Mouse (Mus musculus): ENCODE measurements around the gene Vmn1r85.
"Not testable (repeated sequence)": the region's sequence is repeated elsewhere in the genome, so short reads cannot be mapped to it uniquely, and the experiment has no call there.

Vmn1r85 gene

DNA sequence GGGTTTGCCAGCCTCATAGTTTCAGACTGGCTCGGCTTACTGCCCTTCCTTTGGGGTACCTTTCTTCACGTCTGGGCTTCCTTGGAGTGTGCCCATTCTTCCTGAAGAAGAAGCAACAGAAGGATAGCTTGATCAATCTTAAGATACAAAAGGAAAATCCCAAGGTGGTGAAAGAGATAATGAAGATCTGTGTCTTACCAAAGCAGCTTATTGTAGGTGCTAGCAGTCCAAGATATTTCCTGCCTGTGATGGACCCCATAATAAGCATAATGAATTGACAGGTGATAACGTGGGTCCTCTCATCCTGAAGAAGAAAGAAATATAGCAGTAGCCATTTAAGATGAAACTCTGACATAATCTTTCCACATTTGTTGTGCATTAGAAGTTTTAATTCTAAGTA, at the start of gene Vmn1r85:
TSS of gene Vmn1r85 (minus strand) at position 101 of the 400 bp plus-strand sequence.
- in situ Hi-C loops (cut with MboI) = no loop called here

DNA sequence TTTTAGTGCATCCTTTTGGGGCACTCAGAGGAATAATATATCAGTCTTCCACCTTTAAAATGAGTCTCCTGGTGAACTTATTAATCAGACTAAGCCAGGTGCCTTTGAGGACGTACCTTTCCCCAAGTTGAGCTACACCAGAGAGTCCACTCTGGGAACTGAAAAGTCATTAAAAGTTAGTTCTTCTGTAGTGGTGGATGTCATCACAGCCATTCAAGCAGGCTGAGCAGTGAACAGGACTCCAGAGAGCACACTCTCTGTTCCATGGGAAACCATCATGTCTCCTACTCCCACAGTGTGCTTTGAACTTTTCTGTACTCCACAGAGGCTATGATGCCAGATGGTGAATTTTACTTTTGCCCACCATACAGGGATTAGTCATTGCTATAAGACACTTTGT, 45.1 kb upstream of the Vmn1r85 start, which contains the start of gene Vmn1r87:
TSS of gene Vmn1r87 (minus strand) at position 101 of the 400 bp plus-strand sequence.
- in situ Hi-C loops (cut with MboI) = no loop called here

DNA sequence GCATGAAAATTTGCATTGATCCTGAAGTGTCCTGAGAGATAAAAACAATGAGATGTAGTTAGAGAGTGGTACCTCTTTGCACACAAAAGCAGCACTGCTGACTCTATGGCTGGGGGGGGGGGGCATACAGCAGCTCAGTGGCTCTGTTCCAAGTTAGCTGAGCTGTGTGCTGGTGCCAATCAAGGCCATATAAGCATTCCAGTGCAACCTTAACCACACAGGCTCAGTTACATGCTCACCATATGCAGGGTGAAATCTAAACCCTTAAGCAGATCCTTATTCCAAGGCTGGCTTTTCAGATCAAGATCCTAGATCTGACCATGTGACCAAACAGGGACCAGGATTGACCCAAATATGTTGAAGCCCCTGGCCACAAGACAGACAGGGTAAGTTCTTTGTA, 42.4 kb upstream of the Vmn1r85 start:
- in situ Hi-C loops (cut with MboI) = no loop called here

DNA sequence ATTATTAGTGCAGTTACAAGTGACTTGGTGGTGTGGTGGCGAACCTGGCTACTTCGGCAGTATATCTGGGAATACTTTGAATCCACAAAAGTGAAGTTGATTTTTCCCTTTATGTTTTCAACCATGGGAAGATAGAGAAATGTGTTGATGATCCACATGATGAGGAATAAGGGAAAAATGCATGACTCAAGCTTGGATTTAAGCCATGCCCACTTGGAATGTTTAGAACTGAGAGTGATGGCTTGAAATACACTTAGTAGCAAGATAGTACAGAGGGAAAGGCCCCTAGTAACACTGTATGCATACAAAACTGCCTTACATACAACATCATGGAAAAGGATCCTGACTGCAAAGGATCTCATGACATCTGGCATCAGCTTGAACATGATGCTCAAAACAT, 36.9 kb upstream of the Vmn1r85 start:
- in situ Hi-C loops (cut with MboI) = no loop called here

DNA sequence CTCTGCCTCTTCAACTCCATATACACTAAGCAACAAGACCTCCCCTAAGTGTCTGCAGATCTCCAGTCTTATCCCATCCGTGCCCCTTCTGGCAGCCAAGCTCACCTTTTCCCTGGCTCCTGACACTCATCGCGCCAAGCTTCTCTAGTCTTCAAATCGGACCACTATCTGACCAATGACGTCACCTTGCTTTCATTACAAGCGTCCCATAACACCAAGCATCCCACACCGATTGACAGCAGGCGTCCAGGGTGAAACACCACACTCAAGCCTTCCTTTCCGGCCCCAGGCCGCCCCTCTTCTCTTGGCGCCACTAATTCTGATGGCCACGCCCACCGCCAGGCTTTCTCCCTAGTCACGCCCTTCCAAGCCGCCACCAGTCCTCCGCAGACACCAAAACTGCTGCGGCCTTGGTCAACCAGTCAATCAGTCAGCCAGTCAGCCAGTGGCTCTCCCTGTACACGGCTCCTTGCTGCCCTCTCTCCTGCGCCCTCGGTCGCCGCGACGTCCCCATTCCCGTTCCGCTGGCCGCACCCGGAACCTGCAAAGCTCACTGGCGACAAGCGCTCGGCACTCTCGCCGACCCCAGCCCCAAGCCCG, 28.7 kb upstream of the Vmn1r85 start:
- in situ Hi-C loops (cut with MboI) = not testable (repeated sequence)

DNA sequence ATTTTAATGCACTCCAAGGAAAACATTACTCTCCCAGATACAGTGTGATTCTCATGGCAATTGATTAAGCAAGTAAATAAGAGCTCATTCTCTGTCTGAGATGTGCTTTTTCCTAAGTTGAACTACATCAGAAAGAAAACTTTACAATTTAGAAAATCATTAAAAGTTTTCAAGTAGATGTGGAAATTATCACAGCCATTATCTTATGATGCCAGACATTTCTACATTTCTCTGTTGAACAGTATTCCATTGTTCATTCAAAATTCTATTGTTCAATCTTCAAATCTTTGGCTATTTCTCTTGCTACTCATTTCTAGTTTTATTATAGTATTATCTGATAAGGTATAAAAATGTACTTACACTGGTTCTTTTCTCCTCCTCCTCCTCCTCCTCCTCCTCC, 24.8 kb upstream of the Vmn1r85 start, which contains the start of gene Vmn1r86:
TSS of gene Vmn1r86 (minus strand) at position 101 of the 400 bp plus-strand sequence.
- in situ Hi-C loops (cut with MboI) = no loop called here

DNA sequence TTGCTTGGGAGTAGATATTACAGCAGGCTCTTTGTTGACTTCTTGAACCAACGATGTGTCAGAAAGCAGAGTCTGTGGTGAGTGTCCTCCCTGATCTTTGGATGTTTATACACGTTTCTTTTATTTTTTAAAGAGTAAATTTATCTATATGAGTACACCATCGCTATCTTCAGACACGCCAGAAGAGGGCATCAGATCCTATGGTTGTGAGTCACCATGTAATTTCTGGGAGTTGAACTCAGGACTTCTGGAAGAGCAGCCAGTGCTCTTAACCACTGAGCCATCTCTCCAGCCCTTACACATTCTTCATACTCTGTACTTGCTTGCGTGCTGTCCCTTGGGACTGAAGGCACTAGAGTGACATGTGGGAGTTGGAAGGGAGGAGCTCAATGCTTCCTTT, 22.7 kb downstream of the Vmn1r85 start:
- in situ Hi-C loops (cut with MboI) = no loop called here

DNA sequence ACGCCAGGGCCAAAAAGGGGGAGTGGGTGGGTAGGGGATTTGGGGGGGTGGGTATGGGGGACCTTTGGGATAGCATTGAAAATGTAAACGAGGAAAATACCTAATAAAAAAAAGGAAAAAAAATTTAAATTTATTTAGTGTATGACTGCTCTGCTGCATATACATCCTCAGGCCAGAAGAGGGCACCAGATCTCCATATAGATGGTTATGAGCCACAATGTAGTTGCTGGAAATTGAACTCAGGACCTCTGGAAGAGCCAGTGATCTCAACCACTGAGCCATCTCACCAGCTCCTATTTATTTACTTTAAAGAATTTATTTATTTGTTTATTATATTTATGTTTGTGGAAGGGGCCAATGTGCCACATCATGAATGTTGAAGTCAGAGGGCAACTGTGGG, 31.6 kb downstream of the Vmn1r85 start:
- in situ Hi-C loops (cut with MboI) = not testable (repeated sequence)

DNA sequence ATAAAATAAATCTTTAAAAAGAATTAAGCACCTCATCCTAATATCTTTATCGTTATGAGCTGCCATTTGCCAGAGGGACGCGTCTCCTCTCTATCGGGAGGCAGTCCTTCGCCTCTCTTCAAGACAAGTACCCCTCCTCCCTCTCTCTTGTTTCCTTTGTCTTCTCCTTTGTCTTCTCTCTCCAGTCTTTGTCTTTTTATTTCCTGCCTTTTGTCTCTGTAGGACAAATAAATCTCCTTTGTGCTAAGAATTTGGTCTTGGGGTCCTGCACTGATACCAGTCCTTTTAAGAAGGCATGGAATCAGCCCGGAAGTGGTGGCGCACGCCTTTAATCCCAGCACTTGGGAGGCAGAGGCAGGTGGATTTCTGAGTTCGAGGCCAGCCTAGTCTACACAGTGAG, 35.4 kb downstream of the Vmn1r85 start:
- in situ Hi-C loops (cut with MboI) = no loop called here

DNA sequence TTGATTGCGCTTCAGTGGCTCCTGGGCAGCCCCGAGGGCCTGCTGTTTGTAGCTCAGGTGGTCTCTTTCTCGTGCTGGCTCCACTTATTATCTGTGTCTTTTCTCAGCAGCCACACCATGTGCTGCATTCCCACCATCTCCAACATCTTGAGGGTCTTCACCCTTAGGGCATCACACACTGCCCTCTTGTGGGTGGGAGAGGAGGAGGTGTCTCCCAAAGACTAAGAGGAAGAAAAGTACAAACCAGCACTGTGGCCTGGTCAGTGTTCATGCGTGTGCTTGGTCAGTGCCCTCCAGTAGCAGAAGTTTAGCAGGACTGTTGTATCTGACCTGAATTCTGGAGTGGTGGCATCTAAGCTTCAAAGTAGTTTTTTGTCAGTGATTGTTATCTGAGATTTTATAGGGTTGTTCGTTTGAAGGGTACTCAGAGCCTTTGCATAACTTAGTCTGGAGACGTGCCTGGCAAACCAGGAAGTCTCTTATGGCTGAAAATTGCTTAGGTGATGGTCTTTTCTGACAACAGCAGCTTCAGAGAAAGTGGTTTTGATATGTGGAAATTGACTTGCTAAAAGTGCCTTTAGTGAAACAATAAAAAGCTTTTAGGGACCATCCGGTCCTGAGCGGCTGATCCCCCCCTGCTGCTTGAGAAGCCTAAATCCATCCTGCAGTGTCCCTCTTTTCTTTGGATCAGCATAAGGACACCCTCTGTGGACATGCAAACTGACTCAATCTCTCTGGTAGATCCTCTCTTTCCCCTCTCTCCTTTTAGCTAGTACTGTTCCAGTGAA, 37.9 kb downstream of the Vmn1r85 start:
- in situ Hi-C loops (cut with MboI) = no loop called here

DNA sequence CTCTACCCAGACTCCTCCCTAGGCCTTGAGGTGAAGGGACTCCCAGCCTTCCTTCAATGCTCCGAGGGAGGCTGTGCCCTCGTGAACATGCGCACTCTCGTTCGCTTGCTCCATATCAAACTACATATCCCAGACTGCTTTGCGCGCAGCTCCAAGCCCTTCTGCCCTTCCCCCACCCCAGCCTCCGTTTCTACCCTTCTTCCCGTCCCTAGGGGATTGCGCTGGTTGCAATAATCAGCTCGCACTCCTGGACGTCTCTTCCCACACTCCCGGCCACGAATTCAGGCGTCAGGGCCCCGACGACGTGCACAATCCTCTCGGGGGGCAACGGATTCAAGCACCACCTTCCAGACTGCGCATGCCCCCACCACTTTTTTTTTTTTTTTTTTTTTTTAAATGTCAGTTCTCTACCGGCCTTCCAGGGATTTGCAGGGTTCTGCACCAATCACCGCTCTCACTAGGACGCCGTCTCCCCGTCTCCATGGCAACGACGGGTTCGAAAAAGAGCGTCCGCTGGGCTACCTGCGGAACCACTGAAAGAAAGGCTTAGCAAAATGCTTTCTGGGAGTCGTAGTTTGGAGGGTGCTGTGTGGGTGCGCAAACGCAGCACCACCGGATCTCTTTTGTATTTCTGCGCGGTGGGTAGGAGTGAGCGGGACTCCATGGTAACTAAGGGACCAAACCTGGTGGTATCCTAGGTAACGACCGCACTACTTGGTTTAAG, 40.5 kb downstream of the Vmn1r85 start, which contains the start of gene Mzf1:
TSS of gene Mzf1 (minus strand) at position 478 of the 724 bp plus-strand sequence.
- in situ Hi-C loops (cut with MboI) = no loop called here

DNA sequence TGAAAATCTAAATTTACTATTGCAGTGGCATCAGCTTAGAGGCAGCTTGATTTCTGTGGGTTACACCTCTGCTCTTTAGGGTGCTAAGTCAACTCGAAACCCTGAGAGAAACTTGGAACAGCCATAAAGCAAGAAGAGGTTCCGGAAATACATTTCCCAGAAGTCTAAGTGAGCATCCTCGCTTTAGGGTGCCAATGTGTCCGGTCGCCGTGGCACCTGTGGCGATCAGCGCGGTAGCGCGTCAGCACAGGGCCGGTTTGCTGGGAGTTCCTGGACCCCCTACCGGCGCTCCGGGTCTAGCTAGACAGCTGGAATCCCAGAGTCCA, 41.0 kb downstream of the Vmn1r85 start:
- in situ Hi-C loops (cut with MboI) = no loop called here

DNA sequence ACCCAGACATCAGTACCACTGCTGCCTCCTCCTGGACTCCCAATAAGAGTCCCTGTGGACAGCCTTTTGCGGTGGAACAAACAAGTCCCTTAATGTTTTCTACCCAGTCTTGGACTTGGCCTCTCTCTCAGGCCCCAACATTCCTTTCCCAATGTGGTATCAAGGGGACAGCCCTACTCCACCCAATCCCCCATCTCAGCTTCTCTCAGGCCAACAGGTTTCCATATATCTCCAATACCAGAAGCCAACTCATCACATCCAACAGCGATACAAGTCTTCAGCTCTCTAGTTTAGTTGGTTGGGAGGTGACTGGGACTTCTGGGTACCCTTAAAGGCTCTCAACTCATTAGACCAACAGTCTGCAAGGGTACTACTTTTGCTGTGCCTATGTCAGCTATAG, 41.5 kb downstream of the Vmn1r85 start:
- in situ Hi-C loops (cut with MboI) = no loop called here

DNA sequence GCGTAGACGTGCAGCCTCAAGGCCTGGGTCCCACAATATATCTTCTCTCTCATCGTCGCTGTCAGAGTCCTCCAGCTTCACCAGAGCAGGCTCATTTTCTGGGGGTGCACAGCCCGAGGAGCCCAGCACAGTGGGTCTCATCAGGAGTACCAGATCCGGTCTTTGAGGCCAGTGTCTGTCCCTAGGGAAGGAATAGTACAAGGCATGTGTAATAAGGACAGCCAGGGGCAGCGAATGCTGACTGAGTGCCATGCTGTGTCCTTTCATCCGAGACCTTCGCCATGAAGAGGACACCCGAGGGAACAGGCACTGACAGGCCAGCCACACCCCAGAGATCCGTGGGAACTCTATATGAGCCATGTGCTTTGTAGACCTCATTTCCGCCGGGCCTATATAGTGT, 42.0 kb downstream of the Vmn1r85 start:
- in situ Hi-C loops (cut with MboI) = no loop called here

DNA sequence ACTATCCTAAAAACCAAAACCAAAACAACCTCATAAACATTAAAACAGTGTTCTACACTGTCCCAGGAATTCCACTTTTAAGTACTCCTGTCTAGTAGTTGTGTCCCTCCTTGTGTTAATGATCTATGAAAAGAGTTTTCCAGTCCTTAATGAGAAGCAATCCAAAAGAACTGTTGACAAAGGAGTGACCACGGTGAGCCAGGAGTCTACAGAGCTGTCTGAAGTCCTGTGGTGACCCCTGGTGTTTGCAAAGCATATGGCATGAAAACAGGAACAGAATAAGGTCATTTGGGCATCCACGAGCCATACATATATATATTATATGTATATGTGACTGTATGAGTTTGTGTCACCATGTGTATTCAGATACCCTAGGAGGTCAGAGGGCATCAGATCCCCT, 48.9 kb downstream of the Vmn1r85 start:
- in situ Hi-C loops (cut with MboI) = no loop called here

DNA sequence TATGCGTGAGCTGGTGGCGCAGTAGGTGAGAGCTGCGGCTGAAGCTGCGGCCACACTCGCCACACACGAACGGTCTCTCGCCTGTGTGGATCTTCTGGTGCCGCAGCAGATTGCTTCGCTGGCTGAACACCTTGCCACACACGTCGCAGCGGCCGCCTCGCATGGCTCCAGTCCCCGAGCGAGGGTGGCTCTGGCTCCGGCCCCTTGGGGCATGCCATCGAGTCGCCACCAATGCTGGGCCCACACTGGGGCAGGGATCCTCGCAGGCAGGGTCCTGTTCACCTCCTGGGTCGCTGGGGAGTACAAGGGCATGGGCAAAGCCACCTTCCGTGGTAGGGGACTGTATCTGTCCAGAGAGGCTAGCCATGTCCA, 50.7 kb downstream of the Vmn1r85 start:
- in situ Hi-C loops (cut with MboI) = loop anchor here (5.0 kb wide), 1 partner anchor 37 kb away; no protein-coding TSS in a partner anchor

DNA sequence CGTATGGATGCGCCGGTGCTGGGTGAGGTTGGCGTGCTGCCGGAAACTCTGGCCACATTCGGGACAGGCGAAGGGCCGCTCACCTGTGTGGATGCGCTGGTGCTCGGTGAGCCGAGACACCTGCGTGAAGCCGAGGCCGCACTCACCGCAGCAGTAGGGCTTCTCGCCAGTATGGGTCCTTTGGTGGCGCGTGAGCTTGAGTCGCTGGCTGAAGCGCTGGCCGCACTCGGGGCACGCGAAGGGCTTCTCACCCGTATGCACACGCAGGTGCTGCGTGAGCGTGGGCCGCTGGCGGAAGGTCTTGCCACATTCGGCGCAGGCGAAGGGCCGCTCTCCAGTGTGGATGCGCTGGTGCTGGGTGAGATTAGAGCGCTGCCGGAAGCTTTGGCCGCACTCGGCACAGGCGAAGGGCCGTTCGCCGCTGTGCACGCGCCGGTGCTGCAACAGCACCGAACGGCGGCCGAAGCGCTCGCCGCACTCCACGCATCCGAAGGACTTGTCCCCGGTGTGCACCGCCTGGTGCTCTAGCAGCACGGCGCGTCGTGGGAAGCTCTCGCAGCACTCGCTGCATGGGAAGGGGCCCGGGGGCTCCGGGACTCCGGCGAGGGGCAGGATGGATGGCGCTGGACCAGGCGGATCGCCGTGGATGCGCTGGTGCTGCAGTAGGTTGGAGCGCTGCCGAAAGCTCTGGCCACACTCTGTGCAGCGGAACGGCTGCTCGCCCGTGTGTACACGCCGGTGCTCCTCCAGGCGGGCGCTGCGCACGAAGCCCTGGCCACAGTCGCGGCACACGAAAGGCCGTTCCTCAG, 51.3 kb downstream of the Vmn1r85 start:
- in situ Hi-C loops (cut with MboI) = loop anchor here (5.0 kb wide), 1 partner anchor 36 kb away; no protein-coding TSS in a partner anchor

DNA sequence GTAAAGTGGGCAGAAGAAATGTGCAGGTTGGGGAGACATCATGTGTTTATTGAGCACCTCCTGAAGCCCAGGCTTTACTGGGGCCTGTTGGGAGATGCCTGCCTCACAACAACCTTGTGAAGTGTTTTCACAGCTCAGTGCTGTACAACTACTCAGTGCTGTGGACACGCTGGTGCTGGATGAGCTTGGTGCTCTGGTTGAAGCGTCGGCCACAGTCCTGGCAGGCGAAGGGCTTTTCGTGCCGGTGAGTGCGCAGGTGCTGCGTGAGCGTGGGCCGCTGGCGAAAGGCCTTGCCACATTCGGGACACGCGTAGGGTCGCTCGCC, 51.9 kb downstream of the Vmn1r85 start:
- in situ Hi-C loops (cut with MboI) = loop anchor here (5.0 kb wide), 1 partner anchor 36 kb away; no protein-coding TSS in a partner anchor

DNA sequence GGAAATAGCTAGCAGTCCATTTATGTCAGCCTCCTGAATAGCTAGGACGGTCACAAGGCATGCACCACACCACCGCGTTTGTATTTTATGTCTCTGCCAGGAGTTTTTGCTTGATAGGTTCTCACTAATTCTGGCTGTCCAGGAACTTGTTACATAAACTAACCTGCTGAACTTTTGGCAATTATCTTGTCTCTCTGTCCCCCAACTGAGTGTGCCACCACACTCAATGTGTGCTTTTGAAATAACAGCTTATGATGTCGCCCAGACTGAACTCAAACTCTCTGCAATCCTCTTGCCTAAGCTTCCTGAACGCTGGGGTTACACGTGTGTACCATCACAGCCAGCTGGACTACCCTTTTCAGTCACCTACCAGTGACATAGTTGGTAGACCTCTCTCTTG, 52.5 kb downstream of the Vmn1r85 start:
- in situ Hi-C loops (cut with MboI) = loop anchor here (5.0 kb wide), 1 partner anchor 35 kb away; no protein-coding TSS in a partner anchor

DNA sequence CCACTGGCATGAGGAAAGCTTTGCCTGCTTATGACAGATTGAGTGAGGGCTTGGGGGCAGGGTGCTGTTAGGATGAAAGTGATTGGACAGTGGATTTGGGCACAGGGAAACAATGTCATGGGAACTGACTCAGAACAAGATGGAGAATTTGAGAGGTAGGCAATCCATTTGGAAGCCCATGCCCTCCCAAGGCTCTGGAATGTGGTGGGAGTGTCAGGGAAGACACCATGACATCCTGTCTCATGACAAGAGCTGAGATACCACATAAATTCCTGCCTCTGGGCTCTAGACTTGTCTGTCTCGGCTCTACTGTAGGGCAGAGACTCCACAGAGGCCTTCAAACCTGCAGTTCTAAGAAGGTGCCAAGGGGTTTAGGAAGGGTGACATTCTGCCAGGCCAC, 53.7 kb downstream of the Vmn1r85 start:
- in situ Hi-C loops (cut with MboI) = loop anchor here (5.0 kb wide), 1 partner anchor 34 kb away; no protein-coding TSS in a partner anchor

DNA sequence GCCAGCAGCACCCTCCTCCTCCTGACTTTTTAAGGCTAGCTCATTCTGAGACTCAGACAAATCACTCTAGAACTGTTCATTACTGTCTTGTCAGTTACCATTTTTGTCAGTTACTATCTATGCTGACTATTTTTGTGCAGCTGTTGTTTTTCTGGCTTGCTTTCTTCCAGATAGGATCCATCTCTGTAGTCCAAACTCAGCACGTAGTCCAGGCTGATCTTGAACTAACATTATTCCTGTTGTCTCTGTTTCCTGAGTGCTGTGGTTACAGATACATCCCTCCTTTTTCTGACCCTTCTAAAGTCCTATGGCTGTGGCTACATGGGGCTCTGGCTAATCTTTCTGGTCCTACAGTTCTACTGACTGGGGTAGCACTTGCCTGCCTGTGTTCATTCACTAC, 55.8 kb downstream of the Vmn1r85 start:
- in situ Hi-C loops (cut with MboI) = no loop called here

DNA sequence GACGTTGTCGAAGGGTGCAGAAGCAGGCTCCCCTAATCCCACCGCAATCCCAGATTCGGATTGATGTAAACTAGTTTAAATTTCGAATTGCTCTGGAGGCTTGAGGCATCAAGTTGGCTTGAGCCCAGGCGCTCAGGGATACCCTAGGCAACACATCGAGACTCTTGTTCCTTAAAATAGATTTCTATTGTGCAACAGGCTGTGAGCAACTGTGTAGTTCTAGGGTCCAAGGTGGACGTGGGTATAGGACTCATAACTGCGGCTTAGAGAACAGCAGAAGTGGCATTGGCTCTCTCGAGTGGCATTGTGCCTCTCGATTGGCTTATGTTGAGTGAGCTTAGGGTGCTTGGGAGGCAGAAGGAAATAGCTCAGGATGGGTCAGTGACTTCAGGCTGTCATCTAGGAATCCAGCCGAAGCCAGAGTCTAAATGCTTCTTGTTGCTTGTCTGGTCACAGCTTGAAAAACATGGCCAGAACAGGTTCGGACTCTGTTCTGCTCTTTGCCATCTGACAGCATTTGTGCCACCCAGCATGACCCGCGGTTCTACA, 56.3 kb downstream of the Vmn1r85 start:
- in situ Hi-C loops (cut with MboI) = no loop called here
